Mouse (Mus musculus) liver, postnatal 0 days (tissue): Measurements from ENCODE around the gene Unc13c.

Experiments
- CTCF ChIP-seq: sonication (generic); IDR thresholded peaks from 2 replicates; pipeline ENCODE4 v1.5.1; 2016; ENCODE audit warnings: antibody characterized with exemption, low read depth
- EP300 ChIP-seq: IDR thresholded peaks from 2 replicates; pipeline ENCODE4 v1.6.1; 2016; ENCODE audit warnings: antibody characterized with exemption, low read depth, mild to moderate bottlenecking

DNA sequence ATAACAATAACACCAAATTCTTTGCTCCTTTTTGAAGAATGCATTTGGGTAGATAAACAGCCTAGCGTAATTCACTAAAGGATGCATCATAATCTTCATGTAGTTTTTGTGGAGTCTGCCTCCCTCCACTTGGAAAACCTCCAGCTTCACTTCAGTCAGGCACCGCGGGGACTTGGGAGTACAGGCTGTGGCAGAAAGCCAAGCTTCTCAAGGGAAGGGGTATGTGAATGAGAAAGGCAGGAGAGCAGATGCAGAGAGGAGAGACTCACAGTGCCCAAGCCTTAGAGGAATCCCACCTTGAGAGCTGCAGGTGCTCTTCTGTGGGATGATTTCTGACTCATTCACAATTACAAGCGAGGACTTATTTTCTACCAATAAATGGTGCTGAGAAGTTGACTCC is 33.9 kb downstream of the Unc13c start:
- no peak for TF ChIP-seq EP300
- TF ChIP-seq CTCF = no peak
